Mouse (Mus musculus): ENCODE measurements around the gene Rrp1b.

- TF ChIP-seq FOSL1 (IDR thresholded peaks at IDR 0.05; ENCODE audit: insufficient read depth, low read length, poor library complexity, severe bottlenecking) (no peak), CTCF (IDR thresholded peaks at IDR 0.05; ENCODE audit: control insufficient read depth, insufficient read depth, insufficient read length) (no peak), MAX (IDR thresholded peaks at IDR 0.05) (no peak)
Measured at GRCm38 (mm10) chr17:32107877-32108276, 72.0 kb downstream of the Rrp1b start.
